Mouse (Mus musculus): Measurements from ENCODE around the gene Tmem102. TPM values are rescaled to one million over a fixed set of nuclear protein-coding genes. Genes with fewer than 3 reads are reported as not detected.

Gene Tmem102
- total RNA-seq (2023), result not detected

DNA sequence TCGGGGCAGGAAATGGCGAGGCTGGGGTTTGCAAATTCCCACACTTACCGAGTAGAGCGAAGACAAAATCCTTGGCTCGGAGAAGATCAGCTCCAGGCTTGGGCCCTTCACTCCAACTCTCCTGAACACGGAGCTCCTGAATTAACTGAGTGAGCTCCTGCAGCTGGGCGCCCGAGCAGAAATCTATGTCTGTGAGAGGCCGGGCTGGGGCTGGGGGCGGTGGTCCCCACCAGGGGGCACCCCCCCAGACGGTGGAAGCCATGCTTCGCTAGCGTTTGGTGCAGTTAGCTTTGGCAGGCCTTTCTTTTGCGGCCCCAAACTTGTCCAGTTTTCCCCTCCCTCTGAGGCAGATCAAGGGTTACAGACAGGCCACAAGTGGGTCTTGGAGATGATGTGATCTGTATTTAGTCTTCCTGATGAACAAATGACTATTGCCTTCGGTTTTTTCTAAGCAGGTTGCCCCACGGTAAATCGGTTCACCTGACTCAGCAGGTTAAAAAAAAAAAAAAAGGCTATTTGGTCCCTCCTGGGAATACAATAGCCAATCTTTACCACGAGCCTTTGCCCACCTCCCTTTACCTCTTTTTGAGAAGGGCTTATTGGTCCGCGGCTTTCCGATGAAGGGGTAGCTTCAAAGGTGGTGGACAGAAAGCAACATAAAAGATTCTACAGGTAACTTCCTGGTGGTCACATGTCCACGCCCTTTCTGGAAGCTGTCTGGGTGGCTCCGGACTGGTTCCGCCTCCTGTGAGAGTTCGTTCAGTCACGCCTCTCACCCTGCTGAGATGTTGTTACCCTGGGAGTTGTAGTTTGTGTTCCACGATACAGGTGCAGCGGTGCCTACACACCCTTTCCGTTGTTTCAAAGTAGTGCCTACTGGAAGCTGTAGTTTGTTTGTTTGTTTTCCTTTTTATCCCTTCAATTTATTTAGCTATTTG, at the start of gene Tmem102:
Tmem102 (minus strand) TSS at position 653 of the 938 bp plus-strand sequence.

GRCm38 (mm10) chr11:69846198-69846680, 40.8 kb upstream of the Tmem102 start, which contains the start of gene Plscr3:
Gene Plscr3 (plus strand): TSS chr11:69846376.

GRCm38 (mm10) chr11:69837952-69838713, 32.7 kb upstream of the Tmem102 start, which contains the start of gene Tmem256:
Gene Tmem256 (plus strand): TSS chr11:69838514.

DNA sequence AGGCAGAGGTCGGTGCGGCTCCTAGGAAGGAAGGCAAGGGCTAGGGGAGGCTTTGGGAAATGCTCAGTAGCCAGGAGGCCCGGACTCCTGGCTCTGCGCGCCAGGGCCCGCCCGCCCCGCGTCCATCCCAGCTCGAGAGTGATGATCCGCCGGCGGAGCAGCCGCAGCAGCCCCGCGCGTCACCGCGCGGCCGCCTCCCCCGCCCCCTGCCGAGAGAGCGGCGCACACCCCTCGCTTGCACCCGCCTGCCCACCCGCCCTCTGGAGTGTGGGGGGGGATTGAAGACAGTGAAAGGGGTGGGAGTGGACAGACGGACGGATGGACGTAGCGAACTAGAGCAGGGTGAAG, 32.2 kb upstream of the Tmem102 start, which contains the start of gene Nlgn2:
Nlgn2 (minus strand) TSS at position 181 of the 348 bp plus-strand sequence.

DNA sequence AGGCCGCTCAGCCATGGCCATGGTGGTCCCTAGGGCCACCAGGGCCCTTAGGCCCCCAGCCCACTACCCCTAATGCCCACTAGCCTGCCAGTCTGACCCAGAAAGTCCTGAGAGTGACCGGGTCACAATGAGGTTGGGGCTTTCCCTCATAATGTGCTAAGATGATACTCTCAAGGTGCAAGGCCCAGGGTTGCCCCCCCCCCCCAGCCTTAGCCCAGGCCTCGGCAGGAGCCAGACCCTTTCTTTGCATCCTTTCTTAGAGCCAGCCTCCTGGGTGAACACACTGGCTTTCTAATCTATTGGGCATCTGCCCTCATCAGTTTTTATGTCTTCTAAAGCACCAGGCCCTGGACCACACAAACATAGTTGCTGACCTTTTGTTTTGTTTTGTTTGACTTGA, 16.7 kb upstream of the Tmem102 start, which contains the start of gene Spem1:
Spem1 (minus strand) TSS at position 101 of the 400 bp plus-strand sequence.

GRCm38 (mm10) chr11:69818365-69818764, 12.9 kb upstream of the Tmem102 start, which contains the start of gene Spem2:
Gene Spem2 (minus strand): TSS chr11:69818465.

DNA sequence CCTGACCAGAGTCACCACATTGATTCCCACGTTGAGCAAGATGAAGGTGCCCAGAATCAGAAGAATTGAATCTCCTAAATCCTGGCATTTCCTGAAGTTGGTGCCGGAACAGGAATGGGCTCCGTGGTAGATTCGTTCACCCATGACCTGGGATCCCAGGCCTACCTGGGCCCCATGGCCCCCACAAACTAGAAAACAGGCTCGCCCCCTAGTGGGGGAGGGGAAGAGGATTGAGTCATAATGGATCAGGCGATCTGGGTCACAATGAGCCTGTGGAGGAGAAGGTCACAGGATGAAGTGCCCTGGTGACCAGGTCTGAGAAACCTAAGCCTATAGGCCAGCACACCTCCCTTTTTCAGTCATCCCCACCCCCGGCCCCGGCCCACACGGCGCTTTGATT, 9.7 kb upstream of the Tmem102 start, which contains the start of gene Gm39566:
Gm39566 (minus strand) TSS at position 144 of the 400 bp plus-strand sequence.

GRCm38 (mm10) chr11:69801379-69801977, 3.9 kb downstream of the Tmem102 start, which contains the start of gene Fgf11:
Gene Fgf11 (minus strand): TSS chr11:69801857.

DNA sequence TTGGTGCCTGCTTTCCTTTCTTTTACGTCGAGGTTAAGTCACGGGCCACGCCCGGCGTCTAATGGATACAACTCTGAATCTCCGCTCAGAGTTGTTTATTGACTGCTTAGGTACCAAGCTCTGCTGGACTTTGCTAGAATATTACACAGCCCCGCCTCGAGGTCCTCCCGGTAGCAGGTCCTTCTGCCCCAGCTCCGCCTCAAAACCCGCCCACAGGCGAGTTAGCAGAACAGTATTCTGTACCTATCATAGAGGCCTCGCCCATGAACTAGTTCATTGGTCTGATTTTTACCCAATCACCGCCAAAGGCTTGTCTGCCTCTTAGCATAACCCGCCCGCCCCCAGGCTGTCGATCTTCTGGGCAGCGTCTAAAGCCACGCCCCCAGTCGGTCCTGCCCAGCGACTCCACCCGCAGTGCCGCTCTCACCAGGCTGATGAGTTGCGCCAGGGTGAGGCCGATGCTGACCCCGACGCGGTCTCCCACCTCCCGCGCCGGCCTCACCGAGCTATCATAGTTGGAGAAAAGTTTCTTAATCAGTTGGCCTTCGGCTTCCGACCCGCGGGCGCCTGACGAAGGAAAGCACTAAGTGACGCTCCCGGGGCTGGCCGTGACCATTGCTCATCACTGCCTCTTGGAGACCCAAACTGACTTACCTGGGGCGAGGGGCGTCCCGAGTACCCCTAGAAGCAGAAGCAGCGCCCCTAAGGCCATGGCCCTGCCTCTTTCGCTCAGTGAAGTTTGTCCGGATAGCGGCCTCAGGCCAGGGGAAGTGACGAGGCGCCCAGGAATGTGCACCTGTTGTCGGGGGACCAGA, 10.0 kb downstream of the Tmem102 start, which contains the start of gene Chrnb1:
Chrnb1 (minus strand) TSS at position 776 of the 815 bp plus-strand sequence.

DNA sequence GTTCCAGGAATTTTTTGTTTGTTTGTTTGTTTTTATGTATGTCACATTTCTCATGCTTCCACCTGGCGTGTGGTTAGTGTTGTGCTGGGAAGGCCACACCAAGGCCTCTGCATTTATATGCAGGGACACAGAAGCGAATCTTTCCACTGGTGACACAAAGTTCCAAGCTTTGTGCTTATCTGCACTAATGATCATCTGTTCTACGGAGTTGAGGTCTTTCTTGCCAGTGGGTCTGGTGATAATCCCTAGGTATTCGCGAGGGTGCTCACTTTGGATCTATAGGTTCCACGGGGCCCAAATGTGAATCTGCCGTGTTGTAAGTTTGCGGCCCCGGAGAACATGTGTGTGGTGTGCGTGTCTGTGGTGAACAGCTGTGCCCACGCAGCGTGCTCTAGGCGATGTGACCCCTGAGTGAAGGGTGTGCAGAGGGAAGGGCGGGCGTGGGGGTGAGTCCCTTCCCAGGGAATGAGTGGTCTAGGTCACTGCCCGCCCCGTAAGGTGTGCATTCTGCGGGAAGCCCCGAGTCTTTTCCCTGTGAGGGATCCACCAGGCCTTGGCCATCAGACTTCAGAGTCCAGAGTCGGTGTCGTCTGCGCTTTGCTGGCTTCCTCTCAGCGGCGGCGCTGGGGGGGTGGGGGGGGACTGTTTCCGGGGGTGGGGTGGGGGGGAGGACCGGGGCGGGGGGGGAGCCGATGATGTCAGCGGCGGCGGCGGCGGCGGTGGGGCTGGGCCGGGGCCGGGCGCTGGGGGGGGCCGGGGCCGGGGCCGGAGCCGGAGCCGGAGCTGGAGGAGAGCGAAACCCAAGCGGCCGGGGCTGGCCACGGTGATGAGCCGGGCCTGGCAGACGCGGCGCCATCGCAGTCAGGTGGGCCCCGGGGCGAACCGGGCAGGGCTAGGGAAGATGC, 40.0 kb downstream of the Tmem102 start, which contains the start of gene Zbtb4:
Zbtb4 (plus strand) TSS at position 692 of the 905 bp plus-strand sequence.

DNA sequence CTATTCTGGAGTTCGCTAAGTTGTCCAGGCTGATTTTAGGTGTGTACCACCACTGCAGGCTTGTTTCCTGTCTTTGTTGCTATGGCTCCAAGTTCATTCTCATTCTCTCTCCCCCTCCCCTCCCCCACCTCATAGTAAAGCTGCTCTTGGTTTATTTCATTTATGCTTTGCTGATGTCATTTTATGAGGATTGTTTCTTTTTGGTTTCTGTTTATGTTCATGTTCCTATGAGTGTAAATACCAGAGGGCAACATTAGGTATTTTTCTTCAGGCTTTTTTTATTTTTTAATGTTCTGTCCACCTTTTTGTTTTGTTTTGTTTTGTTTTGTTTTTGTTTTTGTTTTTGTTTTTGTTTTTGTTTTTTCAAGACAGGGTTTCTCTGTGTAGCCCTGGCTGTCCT, 43.6 kb downstream of the Tmem102 start, which contains the start of gene Slc35g3:
Slc35g3 (minus strand) TSS at position 101 of the 400 bp plus-strand sequence.

GRCm38 (mm10) chr11:69758478-69758970, 46.9 kb downstream of the Tmem102 start, which contains the start of gene Polr2a:
Gene Polr2a (minus strand): TSS chr11:69758637.

Other genes starting within 250 kb of the Tmem102 start
- under 1 TPM; 0.63 to 0.70 TPM for gene Efnb3, start 245.4 kb downstream of the Tmem102 start, total RNA-seq (2023)
- gene Wrap53, start 225.4 kb downstream of the Tmem102 start, total RNA-seq (2023), result 1 to 10 TPM; 6.8 to 8.1 TPM
- gene Trp53, start 225.3 kb downstream of the Tmem102 start, total RNA-seq (2023), result 10 to 100 TPM; 79.2 to 81.1 TPM
- gene Atp1b2, start 199.7 kb downstream of the Tmem102 start, total RNA-seq (2023), result under 1 TPM in 1 of 2 experiments, not detected in 1; 0.24 TPM
- gene Shbg, start 187.7 kb downstream of the Tmem102 start, total RNA-seq (2023), result not detected
- gene Sat2, start 183.6 kb downstream of the Tmem102 start, total RNA-seq (2023), result 1 to 10 TPM in 1 of 2 experiments, not detected in 1; 1.8 TPM
- 10 to 100 TPM; 68.3 to 68.4 TPM for gene Fxr2, start 172.6 kb downstream of the Tmem102 start, total RNA-seq (2023)
- gene Sox15, start 150.3 kb downstream of the Tmem102 start, total RNA-seq (2023), result under 1 TPM in 1 of 2 experiments, not detected in 1; 0.64 TPM
- gene Mpdu1, start 143.0 kb downstream of the Tmem102 start, total RNA-seq (2023), result 10 to 100 TPM; 73.1 to 74.9 TPM
- gene Cd68, start 139.5 kb downstream of the Tmem102 start, total RNA-seq (2023), result 100 to 1,000 TPM; 685 to 696 TPM
- gene Eif4a1, start 133.2 kb downstream of the Tmem102 start, total RNA-seq (2023), result 100 to 1,000 TPM; 892 to 975 TPM
- 100 to 1,000 TPM; 109 to 116 TPM for gene Senp3, start 123.5 kb downstream of the Tmem102 start, total RNA-seq (2023)
- 10 to 100 TPM; 63.1 to 66.0 TPM for gene Tnfsf13, start 119.8 kb downstream of the Tmem102 start, total RNA-seq (2023)
- 10 to 100 TPM; 66.6 to 77.0 TPM for gene Tnfsf12, start 109.8 kb downstream of the Tmem102 start, total RNA-seq (2023)
- 10 to 100 TPM; 23.6 to 27.1 TPM for gene Tnfsfm13, start 109.5 kb downstream of the Tmem102 start, total RNA-seq (2023)
- 100 to 1,000 TPM; 114 to 142 TPM for gene Polr2a, start 47.0 kb downstream of the Tmem102 start, total RNA-seq (2023)
- gene Slc35g3, start 43.7 kb downstream of the Tmem102 start, total RNA-seq (2023), result not detected
- 10 to 100 TPM; 16.0 to 20.0 TPM for gene Zbtb4, start 39.7 kb downstream of the Tmem102 start, total RNA-seq (2023)
- under 1 TPM; 0.45 to 0.49 TPM for gene Chrnb1, start 9.7 kb downstream of the Tmem102 start, total RNA-seq (2023)
- gene Fgf11, start 3.8 kb downstream of the Tmem102 start, total RNA-seq (2023), result 1 to 10 TPM in 1 of 2 experiments, under 1 TPM in 1; 0.76 to 1.3 TPM
- not detected for gene Gm39566, start 9.7 kb upstream of the Tmem102 start, total RNA-seq (2023)
- gene Spem2, start 12.8 kb upstream of the Tmem102 start, total RNA-seq (2023), result not detected
- not detected for gene Spem1, start 16.6 kb upstream of the Tmem102 start, total RNA-seq (2023)
- gene Nlgn2, start 32.2 kb upstream of the Tmem102 start, total RNA-seq (2023), result 1 to 10 TPM; 1.9 to 2.6 TPM
- 100 to 1,000 TPM; 100 to 117 TPM for gene Tmem256, start 32.9 kb upstream of the Tmem102 start, total RNA-seq (2023)
- gene Plscr3, start 40.8 kb upstream of the Tmem102 start, total RNA-seq (2023), result 10 to 100 TPM; 39.8 to 43.6 TPM
- not detected for gene Tnk1, start 53.1 kb upstream of the Tmem102 start, total RNA-seq (2023)
- not detected for gene Tmem95, start 72.4 kb upstream of the Tmem102 start, total RNA-seq (2023)
- gene Kctd11, start 75.8 kb upstream of the Tmem102 start, total RNA-seq (2023), result 1 to 10 TPM; 6.0 TPM
- 10 to 100 TPM; 10.4 to 12.2 TPM for gene Acap1, start 89.9 kb upstream of the Tmem102 start, total RNA-seq (2023)
- under 1 TPM; 0.31 to 0.49 TPM for gene 2810408A11Rik, start 95.4 kb upstream of the Tmem102 start, total RNA-seq (2023)
- gene Neurl4, start 95.4 kb upstream of the Tmem102 start, total RNA-seq (2023), result 10 to 100 TPM; 30.0 to 30.4 TPM
- gene Gps2, start 108.3 kb upstream of the Tmem102 start, total RNA-seq (2023), result 100 to 1,000 TPM; 110 to 112 TPM
- gene Eif5a, start 116.3 kb upstream of the Tmem102 start, total RNA-seq (2023), result 100 to 1,000 TPM; 407 to 410 TPM
- gene Ybx2, start 130.2 kb upstream of the Tmem102 start, total RNA-seq (2023), result 1 to 10 TPM in 1 of 2 experiments, not detected in 1; 1.6 TPM
- gene Slc2a4, start 142.6 kb upstream of the Tmem102 start, total RNA-seq (2023), result not detected
- not detected for gene Cldn7, start 159.2 kb upstream of the Tmem102 start, total RNA-seq (2023)
- gene Ctdnep1, start 175.5 kb upstream of the Tmem102 start, total RNA-seq (2023), result 100 to 1,000 TPM; 107 to 143 TPM
- 10 to 100 TPM; 44.3 to 49.5 TPM for gene Elp5, start 176.9 kb upstream of the Tmem102 start, total RNA-seq (2023)
- gene Gabarap, start 185.5 kb upstream of the Tmem102 start, total RNA-seq (2023), result 100 to 1,000 TPM; 469 to 485 TPM
- gene Phf23, start 190.2 kb upstream of the Tmem102 start, total RNA-seq (2023), result 10 to 100 TPM; 64.3 to 77.5 TPM
- 10 to 100 TPM; 30.2 to 33.6 TPM for gene Dvl2, start 195.0 kb upstream of the Tmem102 start, total RNA-seq (2023)
- gene Acadvl, start 209.8 kb upstream of the Tmem102 start, total RNA-seq (2023), result 10 to 100 TPM; 43.9 to 56.5 TPM
- 10 to 100 TPM; 11.0 to 19.4 TPM for gene Dlg4, start 211.3 kb upstream of the Tmem102 start, total RNA-seq (2023)
- not detected for gene Asgr1, start 248.5 kb upstream of the Tmem102 start, total RNA-seq (2023)

Data from monocyte, adult 59 days (primary cell).